Mouse (Mus musculus): Measurements from ENCODE around the gene Tesmin.

Gene Tesmin

GRCm38 (mm10) chr19:3440667-3441066, 52.0 kb downstream of the Tesmin start:
- DNase-seq (ENCODE audit: low read depth, low spot score) = no peak

- DNase-seq (ENCODE audit: low read depth, low spot score) = no peak
Observed at GRCm38 (mm10) chr19:3441092-3441491, 52.4 kb downstream of the Tesmin start.

- DNase-seq (ENCODE audit: low read depth, low spot score) = no peak
Observed at GRCm38 (mm10) chr19:3447348-3447747, 58.7 kb downstream of the Tesmin start.

DNA sequence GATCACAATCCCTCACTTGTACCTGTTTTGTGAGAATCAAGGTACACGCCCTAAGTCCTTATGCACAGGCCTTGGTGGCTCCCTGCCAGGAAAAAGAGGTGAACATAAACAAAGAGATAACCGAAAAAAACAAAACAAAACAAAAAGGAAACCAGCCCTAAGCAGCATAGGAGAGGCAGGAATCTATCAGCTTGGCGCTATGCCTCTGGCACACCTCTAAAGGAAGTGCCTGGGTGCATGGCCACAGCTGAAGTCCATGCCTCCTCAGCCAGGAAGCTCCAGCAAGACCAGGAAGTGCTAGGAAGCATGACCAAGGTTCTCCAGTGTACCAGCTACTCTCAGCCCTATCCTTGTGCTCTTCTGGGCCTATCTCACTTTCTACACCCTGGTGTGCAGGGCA, 60.6 kb downstream of the Tesmin start:
- DNase-seq (ENCODE audit: low read depth, low spot score) = no peak

- no peak for DNase-seq (ENCODE audit: low read depth, low spot score)
Observed at GRCm38 (mm10) chr19:3450714-3451113, 62.1 kb downstream of the Tesmin start.

- DNase-seq (ENCODE audit: low read depth, low spot score) = peak; percentile 83
Observed at GRCm38 (mm10) chr19:3451170-3451569, 62.5 kb downstream of the Tesmin start.

GRCm38 (mm10) chr19:3451649-3452048, 63.0 kb downstream of the Tesmin start:
- DNase-seq (ENCODE audit: low read depth, low spot score) = peak; percentile 10

Measured in mesoderm, embryonic 11.5 days (tissue).